Mouse (Mus musculus) midbrain, embryonic 14.5 days (tissue): ENCODE data around the gene Ptprm. TPM values are rescaled to one million over a fixed set of nuclear protein-coding genes. Genes with fewer than 3 reads are reported as not detected.

Experiments
- ATAC-seq: fragments of 200-750 bp; cut with Nextera tagmentation; 2 replicates; pipeline ENCODE4 v1.8.0; 2017; ENCODE audit warnings: moderate number of reproducible peaks, moderate library complexity; ENCODE audit not compliant: low FRiP score, low TSS enrichment
- DNase-seq: peaks from one replicate; pipeline ENCODE4 v3.0.0-alpha.2; 2015
- H3K27ac ChIP-seq: fragments of 300-500 bp; sonication (generic); replicated peaks from 2 replicates; pipeline ENCODE4 v1.5.1; 2014; ENCODE audit warnings: mild to moderate bottlenecking, low read depth, low read length, moderate library complexity
- H3K27me3 ChIP-seq: fragments of 300-500 bp; sonication (generic); 2 replicates; pipeline ENCODE4 v1.6.1; 2014; ENCODE audit warnings: low read length, control low read depth, mixed read lengths; ENCODE audit not compliant: control insufficient read depth, insufficient read depth
- H3K36me3 ChIP-seq: fragments of 300-500 bp; sonication (generic); 2 replicates; pipeline ENCODE4 v1.6.1; 2014; ENCODE audit warnings: low read length, control low read depth; ENCODE audit not compliant: control insufficient read depth, insufficient read depth
- H3K4me1 ChIP-seq: fragments of 300-500 bp; sonication (generic); 2 replicates; pipeline ENCODE4 v1.6.1; 2014; ENCODE audit warnings: mild to moderate bottlenecking, antibody characterized with exemption, low read length, control low read depth; ENCODE audit not compliant: control insufficient read depth, insufficient read depth
- H3K4me2 ChIP-seq: fragments of 300-500 bp; sonication (generic); 2 replicates; pipeline ENCODE4 v1.6.1; 2014; ENCODE audit warnings: mild to moderate bottlenecking, low read length, moderate library complexity
- H3K4me3 ChIP-seq: fragments of 300-500 bp; sonication (generic); replicated peaks from 2 replicates; pipeline ENCODE4 v1.5.1; 2014; ENCODE audit warnings: low read depth, low read length
- H3K9ac ChIP-seq: fragments of 300-500 bp; sonication (generic); replicated peaks from 2 replicates; pipeline ENCODE4 v1.6.1; 2014; ENCODE audit warnings: mild to moderate bottlenecking, low read length, moderate library complexity
- H3K9me3 ChIP-seq: fragments of 300-500 bp; sonication (generic); 2 replicates; pipeline ENCODE4 v1.6.1; 2016; ENCODE audit warnings: low read length, control low read depth, mixed read lengths; ENCODE audit not compliant: control insufficient read depth
- WGBS: fragments of 180-500 bp; shearing (Covaris S2); extraction: QIAGEN DNeasy Blood & Tissue Kit; methylation state at CpG from one replicate; pipeline ENCODE4 v1.1.7; 2014; 5-methylcytosine and 5-hydroxymethylcytosine counted together
- polyA plus RNA-seq: library from polyadenylated mRNA; unstranded; fragments of >200 nt; fragmentation: Nextera tagmentation; extraction: Ambion mirVana; gene quantifications from 2 replicates; pipeline ENCODE4 v1.2.1, GENCODE M21; 2014

Gene Ptprm
- polyA plus RNA-seq, 1 experiment from 2014 or later = 22.8 TPM

GRCm38 (mm10) chr17:66817380-66817779, 536.9 kb downstream of the Ptprm start:
- DNase-seq = no peak
- Histone ChIP-seq H3K27ac (no peak overlapping the region), H3K36me3 (no peaks in the 10 kb centered on the region), H3K4me2 (no peak overlapping the region), H3K4me1 (peaks cover 3% of the 10 kb centered on the region; the same call in 1 of the 2 replicates), H3K9ac (no peak overlapping the region), H3K9me3 (no peaks in the 10 kb centered on the region), H3K4me3 (no peak overlapping the region), H3K27me3 (no peaks in the 10 kb centered on the region)
- WGBS = 83% methylated on average over 4 of the region's 4 CpGs
- no peak for ATAC-seq

DNA sequence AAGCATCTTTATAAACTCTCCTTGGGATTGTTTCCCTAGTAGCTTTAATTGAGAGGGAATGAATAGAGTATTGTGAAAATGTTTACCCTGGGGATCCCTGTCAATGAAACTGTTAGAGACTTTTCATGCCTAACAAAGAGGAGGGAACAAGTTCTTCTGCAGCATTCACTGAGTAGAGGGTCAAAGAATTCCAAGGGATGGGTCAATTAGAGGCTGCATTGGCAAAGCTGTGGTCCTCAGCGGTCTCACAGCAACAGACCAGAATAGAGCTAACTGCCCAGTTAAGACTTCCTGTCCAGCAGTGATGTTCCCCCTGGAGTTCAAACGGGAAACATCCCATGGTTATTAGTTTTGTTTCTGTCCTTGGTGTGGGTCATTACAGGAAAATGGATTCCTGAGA, 538.3 kb downstream of the Ptprm start:
- Histone ChIP-seq H3K4me2 (no peak overlapping the region), H3K36me3 (no peaks in the 10 kb centered on the region), H3K9ac (no peak overlapping the region), H3K4me1 (peaks cover 3% of the 10 kb centered on the region; the same call in 1 of the 2 replicates), H3K27me3 (no peaks in the 10 kb centered on the region), H3K4me3 (no peak overlapping the region), H3K27ac (no peak overlapping the region), H3K9me3 (no peaks in the 10 kb centered on the region)
- 6% methylated on average over 2 of the region's 2 CpGs for WGBS
- ATAC-seq = no peak
- no peak for DNase-seq

DNA sequence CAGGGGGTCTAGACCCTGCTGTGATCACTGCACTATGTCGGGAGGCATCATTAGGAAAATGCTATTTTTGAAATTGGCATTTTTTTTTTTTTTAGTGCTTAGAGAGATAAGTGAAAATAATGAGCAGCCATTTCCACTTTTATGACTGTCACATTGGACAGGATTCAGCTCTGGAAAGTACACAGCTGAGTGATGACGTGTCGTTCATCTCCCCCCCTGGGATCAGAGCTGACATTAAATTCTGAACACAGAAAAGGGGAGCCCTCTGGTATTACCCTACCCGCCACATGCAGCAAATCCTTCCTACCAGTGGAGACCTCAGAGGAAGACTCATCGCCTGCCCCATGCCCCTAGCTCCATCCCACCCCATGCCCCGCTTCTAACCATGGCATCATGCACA, 540.5 kb downstream of the Ptprm start:
- no peak for ATAC-seq
- Histone ChIP-seq H3K27ac (no peak overlapping the region), H3K4me2 (no peak overlapping the region), H3K27me3 (no peaks in the 10 kb centered on the region), H3K9me3 (no peaks in the 10 kb centered on the region), H3K4me3 (no peak overlapping the region), H3K36me3 (no peaks in the 10 kb centered on the region), H3K9ac (no peak overlapping the region), H3K4me1 (peaks cover 3% of the 10 kb centered on the region; the same call in 1 of the 2 replicates)
- no peak for DNase-seq
- WGBS = 68% methylated on average over 6 of the region's 6 CpGs

DNA sequence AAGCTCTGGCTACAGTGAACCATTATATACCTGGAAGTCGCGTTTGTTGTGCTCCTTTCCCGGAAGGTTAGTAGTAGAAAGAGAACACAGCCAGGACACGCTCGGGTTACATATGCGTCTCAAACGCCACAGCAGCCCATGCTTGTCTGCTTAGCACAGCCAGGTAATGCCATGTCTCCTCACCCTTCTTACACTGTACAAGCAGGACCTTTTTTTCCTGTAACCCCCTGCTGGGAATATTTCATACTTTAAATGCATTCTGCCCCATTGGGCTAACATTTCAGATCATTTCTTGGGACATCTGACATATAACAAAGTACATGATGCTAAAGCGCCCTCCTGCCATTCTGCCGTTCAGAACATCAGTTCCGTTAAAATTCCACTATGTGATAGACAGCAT, 540.9 kb downstream of the Ptprm start:
- no peak overlapping the region for H3K9ac ChIP-seq
- DNase-seq (no peak), ATAC-seq (no peak)
- no peak overlapping the region for H3K4me2 ChIP-seq
- no peak overlapping the region for H3K4me3 ChIP-seq
- no peak overlapping the region for H3K27ac ChIP-seq
- WGBS = 88% methylated on average over 10 of the region's 10 CpGs
- H3K36me3 ChIP-seq = no peaks in the 10 kb centered on the region
- no peaks in the 10 kb centered on the region for H3K27me3 ChIP-seq
- peaks cover 3% of the 10 kb centered on the region; the same call in 1 of the 2 replicates for H3K4me1 ChIP-seq
- H3K9me3 ChIP-seq = no peaks in the 10 kb centered on the region

- Histone ChIP-seq H3K4me2 (no peak overlapping the region), H3K4me3 (no peak overlapping the region), H3K27ac (no peak overlapping the region), H3K9ac (no peak overlapping the region), H3K27me3 (no peaks in the 10 kb centered on the region), H3K4me1 (no peaks in the 10 kb centered on the region), H3K36me3 (no peaks in the 10 kb centered on the region), H3K9me3 (no peaks in the 10 kb centered on the region)
- ATAC-seq (no peak), DNase-seq (no peak)
- WGBS = 83% methylated on average over 5 of the region's 5 CpGs
These were observed 544.5 kb downstream of the Ptprm start for GRCm38 (mm10) chr17:66809786-66810185.

DNA sequence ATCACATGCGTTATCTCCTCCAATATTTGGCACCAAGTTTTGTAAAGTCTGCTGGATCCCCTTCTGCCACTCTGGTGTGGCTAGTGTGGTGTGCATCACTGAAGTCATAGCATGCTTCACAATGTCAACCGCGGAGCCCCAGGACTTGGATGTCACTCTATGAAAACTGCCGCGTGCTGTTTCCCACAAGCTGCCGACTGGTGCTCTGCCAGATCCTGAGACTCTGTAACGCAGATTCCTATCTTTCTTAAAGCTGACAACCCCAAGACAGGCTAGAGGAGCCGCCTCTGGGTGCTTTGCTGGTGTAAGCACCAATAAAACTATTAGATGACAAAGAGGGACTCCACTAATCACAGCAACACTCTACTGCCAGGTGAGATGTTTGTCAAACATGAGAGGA, 546.1 kb downstream of the Ptprm start:
- no peaks in the 10 kb centered on the region for H3K9me3 ChIP-seq
- no peak overlapping the region for H3K27ac ChIP-seq
- H3K4me1 ChIP-seq = no peaks in the 10 kb centered on the region
- no peak overlapping the region for H3K4me2 ChIP-seq
- no peak for ATAC-seq
- WGBS = 92% methylated on average over 8 of the region's 8 CpGs
- no peak overlapping the region for H3K4me3 ChIP-seq
- DNase-seq = no peak
- no peaks in the 10 kb centered on the region for H3K36me3 ChIP-seq
- no peak overlapping the region for H3K9ac ChIP-seq
- H3K27me3 ChIP-seq = no peaks in the 10 kb centered on the region

- Histone ChIP-seq H3K4me1 (no peaks in the 10 kb centered on the region), H3K36me3 (no peaks in the 10 kb centered on the region), H3K4me3 (no peak overlapping the region), H3K4me2 (no peak overlapping the region), H3K27me3 (no peaks in the 10 kb centered on the region), H3K27ac (0 out of 2 replicates have a peak overlapping the region, but pooled peaks have one; percentile 41), H3K9me3 (no peaks in the 10 kb centered on the region), H3K9ac (no peak overlapping the region; the same call in 1 of the 2 replicates)
- 40% methylated on average over 10 of the region's 10 CpGs for WGBS
- DNase-seq (peak; percentile 26), ATAC-seq (no peak)
These were observed 552.2 kb downstream of the Ptprm start for GRCm38 (mm10) chr17:66801831-66802687.

- Histone ChIP-seq H3K4me1 (no peaks in the 10 kb centered on the region), H3K4me3 (no peak overlapping the region), H3K27me3 (no peaks in the 10 kb centered on the region), H3K36me3 (no peaks in the 10 kb centered on the region), H3K9ac (no peak overlapping the region), H3K9me3 (no peaks in the 10 kb centered on the region), H3K4me2 (no peak overlapping the region), H3K27ac (no peak overlapping the region)
- DNase-seq = no peak
- ATAC-seq = no peak
- WGBS = 93% methylated on average over 6 of the region's 6 CpGs
These were observed 554.0 kb downstream of the Ptprm start for GRCm38 (mm10) chr17:66800231-66800630.

DNA sequence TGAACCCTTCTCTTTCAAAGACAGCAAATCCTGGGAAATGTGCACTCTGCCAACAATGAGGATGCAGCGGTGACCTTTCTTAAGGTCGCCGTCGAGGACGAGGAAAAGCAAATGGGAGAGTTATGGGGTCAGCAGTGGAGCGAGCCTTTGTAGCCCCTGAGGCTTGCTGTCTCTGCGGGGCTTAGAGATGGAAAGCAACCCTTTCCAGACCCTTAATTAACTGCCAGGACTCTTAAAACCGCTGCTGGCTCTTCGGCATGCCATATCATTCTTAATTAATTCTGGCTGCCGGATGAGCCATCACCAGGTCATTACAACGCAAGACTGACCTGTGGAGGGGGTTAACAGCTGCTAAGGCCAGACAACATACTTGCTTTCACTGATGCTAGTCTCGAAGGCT, 568.1 kb downstream of the Ptprm start:
- no peak for ATAC-seq

More for the DNA sequence above, 568.1 kb downstream of the Ptprm start:
- H3K4me1 ChIP-seq = peaks cover 7% of the 10 kb centered on the region
- WGBS = 29% methylated on average over 12 of the region's 12 CpGs
- no peak overlapping the region for H3K4me3 ChIP-seq
- no peak overlapping the region for H3K27ac ChIP-seq
- H3K4me2 ChIP-seq = no peak overlapping the region
- DNase-seq = peak; percentile 25
- H3K9me3 ChIP-seq = no peaks in the 10 kb centered on the region
- H3K9ac ChIP-seq = no peak overlapping the region
- H3K27me3 ChIP-seq = no peaks in the 10 kb centered on the region
- no peaks in the 10 kb centered on the region for H3K36me3 ChIP-seq
